Comparison of ENCODE assay signal across 1 mouse cellular context in the genomic region with DNA sequence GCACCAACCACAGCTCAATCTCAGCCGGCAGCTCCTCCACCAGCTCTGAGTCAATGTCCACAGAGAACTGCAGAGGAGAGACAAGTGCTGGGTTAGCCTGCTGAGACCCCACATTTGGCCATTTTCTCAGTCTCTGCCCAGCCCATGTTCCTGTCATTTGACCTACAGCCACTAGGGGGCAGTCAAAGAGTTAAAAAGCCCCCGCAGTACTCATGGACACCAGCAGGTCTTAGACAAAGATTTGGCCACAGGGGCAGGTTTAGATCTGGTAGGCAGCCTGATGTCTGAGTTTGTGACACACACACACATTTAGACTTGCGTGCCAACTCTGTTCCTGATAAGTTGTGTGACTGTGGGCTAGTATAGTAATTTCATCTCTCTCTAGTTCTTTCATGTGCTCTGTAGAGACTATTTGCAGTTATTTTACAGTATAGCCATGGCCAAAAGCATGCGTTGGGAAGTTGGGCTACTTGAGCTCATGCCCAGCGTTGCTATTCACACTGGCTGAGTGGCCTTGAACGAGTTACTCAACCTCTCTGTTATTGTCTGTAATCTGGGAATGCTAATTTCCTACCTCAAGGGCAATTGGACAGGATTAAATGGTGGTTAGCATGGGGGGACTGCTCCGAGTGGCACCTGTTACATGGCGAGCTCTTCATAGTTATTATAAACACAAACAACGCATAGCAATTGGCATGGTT.
TF ChIP-seq lines count a peak whose summit lies in the region.

No protein-coding gene starts in this region.

TF ChIP-seq in MEL, 35 proteins besides CTCF, POLR2A, EP300 and RAD21:
- TF ChIP-seq USF1 (IDR thresholded peaks at IDR 0.05; ENCODE audit: low read depth, low read length) (no peak), SMC3 (IDR thresholded peaks at IDR 0.05; ENCODE audit: low read depth, low read length) (peak; percentile 72), ZC3H11A (IDR thresholded peaks at IDR 0.05; ENCODE audit: low read depth, low read length) (peak; percentile 39; the same call in 1 of the 2 replicates), MAZ (IDR thresholded peaks at IDR 0.05; ENCODE audit: low read depth, low read length) (peak; percentile 31; the same call in 1 of the 2 replicates), ZNF384 (IDR thresholded peaks at IDR 0.05; ENCODE audit: low read depth, low read length) (no peak)
